Mouse (Mus musculus) lung, postnatal 0 days (tissue): ENCODE measurements at regions not wholly inside any gene's neighbourhood (a gene's known extent, or its start where the extent isn't known, plus 50 kb on each side); places are given as distances from the start of the nearest gene placed in this dataset.

Experiments
- CTCF ChIP-seq: IDR thresholded peaks from 2 replicates; pipeline ENCODE4 v1.5.1; 2016; ENCODE audit warnings: antibody characterized with exemption, mild to moderate bottlenecking
- EP300 ChIP-seq: IDR thresholded peaks from 2 replicates; pipeline ENCODE4 v1.6.1; 2016; ENCODE audit warnings: antibody characterized with exemption, mild to moderate bottlenecking, control low read depth

GRCm38 (mm10) chr7:137653837-137654236 lies 216.4 kb downstream of the Glrx3 start:
- TF ChIP-seq CTCF (no peak), EP300 (no peak)
